24 mouse cellular contexts compared by ENCODE assay signal in genomic region chr8:112653994-112654393, GRCm38 (mm10).
DNase-seq lines count a peak whose midpoint lies in the region; ATAC-seq and TF ChIP-seq lines count a peak whose summit lies in the region.
"Had no signal": no experiment of that assay in that cellular context is flagged by ENCODE, and none has a peak within 500 bp of the region (broad histone marks: within the 10 kb centered on the region; RNA-seq: fewer than 3 reads in every experiment).

No protein-coding gene starts in this region.

- WGBS in cerebellum, adult 2 months, result 46% methylated on average over 3 of the region's 3 CpGs
- WGBS in forebrain, embryonic 13.5 days, result 34% methylated on average over 3 of the region's 3 CpGs
- 49% methylated on average over 3 of the region's 3 CpGs for WGBS in forebrain, embryonic 12.5 days
- WGBS in midbrain, postnatal 0 days, result 29% methylated on average over 3 of the region's 3 CpGs
- 37% methylated on average over 3 of the region's 3 CpGs for WGBS in midbrain, embryonic 13.5 days
- 17% methylated on average over 3 of the region's 3 CpGs for WGBS in forebrain, postnatal 0 days

- TF ChIP-seq POLR2A in cerebellum, adult 2 months (IDR thresholded peaks at IDR 0.05; ENCODE audit: borderline replicate concordance, insufficient read depth, low read length), result no peak

- no peak overlapping the region for H3K4me2 ChIP-seq in forebrain, embryonic 13.5 days
- H3K4me2 ChIP-seq in forebrain, embryonic 12.5 days, result no peak overlapping the region
- no peak overlapping the region for H3K4me2 ChIP-seq in midbrain, postnatal 0 days (ENCODE audit: low read depth, low read length, poor library complexity, severe bottlenecking)
- no peak overlapping the region for H3K4me2 ChIP-seq in midbrain, embryonic 13.5 days (replicated peaks)
- no peak overlapping the region for H3K4me2 ChIP-seq in forebrain, postnatal 0 days (ENCODE audit: low read depth)
- H3K4me2 ChIP-seq: embryonic facial prominence, embryonic 12.5 days; embryonic facial prominence, embryonic 15.5 days; heart, embryonic 13.5 days; hindbrain, embryonic 12.5 days; hindbrain, embryonic 15.5 days had no signal

- H3K9ac ChIP-seq in forebrain, embryonic 13.5 days, result no peak overlapping the region
- H3K9ac ChIP-seq in forebrain, embryonic 12.5 days, result no peak overlapping the region
- no peak overlapping the region for H3K9ac ChIP-seq in midbrain, postnatal 0 days (replicated peaks; ENCODE audit: low read length, poor library complexity, severe bottlenecking)
- H3K9ac ChIP-seq in midbrain, embryonic 13.5 days (replicated peaks), result no peak overlapping the region
- H3K9ac ChIP-seq in forebrain, postnatal 0 days, result no peak overlapping the region
- H3K9ac ChIP-seq: embryonic facial prominence, embryonic 12.5 days; embryonic facial prominence, embryonic 15.5 days; heart, embryonic 13.5 days; hindbrain, embryonic 12.5 days; hindbrain, embryonic 15.5 days had no signal

- no peaks in the 10 kb centered on the region for H3K9me3 ChIP-seq in forebrain, embryonic 13.5 days (replicated peaks)
- no peaks in the 10 kb centered on the region for H3K9me3 ChIP-seq in forebrain, embryonic 12.5 days
- no peaks in the 10 kb centered on the region for H3K9me3 ChIP-seq in midbrain, postnatal 0 days (ENCODE audit: low read length)
- H3K9me3 ChIP-seq in midbrain, embryonic 13.5 days, result no peaks in the 10 kb centered on the region
- H3K9me3 ChIP-seq in forebrain, postnatal 0 days (ENCODE audit: low read length), result no peaks in the 10 kb centered on the region
- H3K9me3 ChIP-seq: embryonic facial prominence, embryonic 12.5 days; embryonic facial prominence, embryonic 15.5 days; heart, embryonic 10.5 days; heart, embryonic 13.5 days; hindbrain, embryonic 12.5 days; hindbrain, embryonic 15.5 days had no signal

- ATAC-seq in forebrain, embryonic 13.5 days, result peak; percentile 19; the same call in 1 of the 2 replicates
- ATAC-seq in forebrain, embryonic 12.5 days (ENCODE audit: low FRiP score), result no peak
- no peak for ATAC-seq in midbrain, postnatal 0 days (ENCODE audit: low FRiP score)
- ATAC-seq in midbrain, embryonic 13.5 days, result no peak
- ATAC-seq in forebrain, postnatal 0 days, result 0 out of 2 replicates have a peak, but pooled peaks have one; percentile 14
- ATAC-seq: activated CD4-positive, CD25-positive, alpha-beta regulatory T cell, adult 4 months; inflammation-experienced regulatory T-cells, adult 6 months; intestine, embryonic 16.5 days had no signal

- no peaks in the 10 kb centered on the region for H3K27me3 ChIP-seq in cerebellum, adult 2 months (ENCODE audit: control insufficient read depth, insufficient read depth, low read length)
- H3K27me3 ChIP-seq in forebrain, embryonic 13.5 days, result no peaks in the 10 kb centered on the region
- no peaks in the 10 kb centered on the region for H3K27me3 ChIP-seq in forebrain, embryonic 12.5 days
- H3K27me3 ChIP-seq in midbrain, postnatal 0 days (ENCODE audit: insufficient read depth, low read length), result no peaks in the 10 kb centered on the region
- no peaks in the 10 kb centered on the region for H3K27me3 ChIP-seq in midbrain, embryonic 13.5 days
- H3K27me3 ChIP-seq in forebrain, postnatal 0 days (ENCODE audit: insufficient read depth, low read length), result no peaks in the 10 kb centered on the region
- H3K27me3 ChIP-seq: embryonic facial prominence, embryonic 12.5 days; embryonic facial prominence, embryonic 15.5 days; heart, embryonic 13.5 days; hindbrain, embryonic 12.5 days; hindbrain, embryonic 15.5 days had no signal

- peak overlapping the region; percentile 63; the same call in 1 of the 2 replicates for H3K27ac ChIP-seq in cerebellum, adult 2 months (ENCODE audit: insufficient read depth, low read length)
- H3K27ac ChIP-seq in forebrain, embryonic 13.5 days, result no peak overlapping the region
- no peak overlapping the region for H3K27ac ChIP-seq in forebrain, embryonic 12.5 days
- no peak overlapping the region for H3K27ac ChIP-seq in midbrain, postnatal 0 days (ENCODE audit: low read depth, low read length)
- no peak overlapping the region for H3K27ac ChIP-seq in midbrain, embryonic 13.5 days
- no peak overlapping the region for H3K27ac ChIP-seq in forebrain, postnatal 0 days (ENCODE audit: low read depth, low read length)
- H3K27ac ChIP-seq: embryonic facial prominence, embryonic 12.5 days; embryonic facial prominence, embryonic 15.5 days; heart, adult 2 months; heart, embryonic 10.5 days; heart, embryonic 13.5 days; hindbrain, embryonic 12.5 days; hindbrain, embryonic 15.5 days had no signal

- TF ChIP-seq CTCF in cerebellum, adult 2 months (IDR thresholded peaks at IDR 0.05; ENCODE audit: borderline replicate concordance, insufficient read depth, low read depth, low read length), result no peak
- no peak for TF ChIP-seq CTCF in midbrain, postnatal 0 days (IDR thresholded peaks at IDR 0.05)
- TF ChIP-seq CTCF in forebrain, postnatal 0 days (IDR thresholded peaks at IDR 0.05; ENCODE audit: low read depth), result no peak

- DNase-seq in cerebellum, adult 2 months, result peak in 1 of 2 experiments; percentile 33
- no peak for DNase-seq in cerebellum, postnatal 36 days
- DNase-seq in midbrain, postnatal 0 days (ENCODE audit: low spot score), result peak; percentile 40
- no peak for DNase-seq in forebrain, postnatal 0 days
- no peak for DNase-seq in yolk sac, embryonic 10.5 days (ENCODE audit: low spot score)
- DNase-seq: adrenal gland, adult 8-10 months; adrenal gland, postnatal 25 days; gastrocnemius, postnatal 10 days; gastrocnemius, postnatal 36 days; heart, adult 2 months; heart, postnatal 14 days; kidney, adult 18-20 months had no signal

- no peak overlapping the region for H3K4me3 ChIP-seq in cerebellum, adult 2 months (replicated peaks; ENCODE audit: insufficient read depth, low read depth, low read length)
- no peak overlapping the region for H3K4me3 ChIP-seq in forebrain, embryonic 13.5 days
- no peak overlapping the region for H3K4me3 ChIP-seq in forebrain, embryonic 12.5 days (replicated peaks)
- H3K4me3 ChIP-seq in midbrain, postnatal 0 days (ENCODE audit: low read depth, low read length), result no peak overlapping the region
- H3K4me3 ChIP-seq in midbrain, embryonic 13.5 days (replicated peaks), result no peak overlapping the region
- H3K4me3 ChIP-seq in forebrain, postnatal 0 days (ENCODE audit: low read depth, low read length), result no peak overlapping the region
- H3K4me3 ChIP-seq: embryonic facial prominence, embryonic 12.5 days; embryonic facial prominence, embryonic 15.5 days; heart, adult 2 months; heart, embryonic 10.5 days; heart, embryonic 13.5 days; hindbrain, embryonic 12.5 days; hindbrain, embryonic 15.5 days had no signal

- H3K36me3 ChIP-seq in forebrain, embryonic 13.5 days (ENCODE audit: poor library complexity, severe bottlenecking), result no peaks in the 10 kb centered on the region
- H3K36me3 ChIP-seq in forebrain, embryonic 12.5 days (replicated peaks), result no peaks in the 10 kb centered on the region
- no peaks in the 10 kb centered on the region for H3K36me3 ChIP-seq in midbrain, postnatal 0 days (ENCODE audit: insufficient read depth, low read length)
- H3K36me3 ChIP-seq in midbrain, embryonic 13.5 days, result no peaks in the 10 kb centered on the region
- H3K36me3 ChIP-seq in forebrain, postnatal 0 days (ENCODE audit: insufficient read depth), result no peaks in the 10 kb centered on the region
- H3K36me3 ChIP-seq: embryonic facial prominence, embryonic 12.5 days; embryonic facial prominence, embryonic 15.5 days; heart, embryonic 10.5 days; heart, embryonic 13.5 days; hindbrain, embryonic 12.5 days; hindbrain, embryonic 15.5 days had no signal

- H3K4me1 ChIP-seq in cerebellum, adult 2 months (ENCODE audit: control insufficient read depth, insufficient read depth, low read length), result peaks cover 22% of the 10 kb centered on the region; the same call in 1 of the 2 replicates
- H3K4me1 ChIP-seq in forebrain, embryonic 13.5 days, result 0 out of 2 replicates have a peak, but pooled peaks cover 5% of the 10 kb centered on the region
- H3K4me1 ChIP-seq in forebrain, embryonic 12.5 days, result no peaks in the 10 kb centered on the region
- H3K4me1 ChIP-seq in midbrain, postnatal 0 days (ENCODE audit: insufficient read depth, low read length), result no peaks in the 10 kb centered on the region
- no peaks in the 10 kb centered on the region for H3K4me1 ChIP-seq in midbrain, embryonic 13.5 days (replicated peaks)
- no peaks in the 10 kb centered on the region for H3K4me1 ChIP-seq in forebrain, postnatal 0 days (ENCODE audit: insufficient read depth)
- H3K4me1 ChIP-seq: embryonic facial prominence, embryonic 12.5 days; embryonic facial prominence, embryonic 15.5 days; heart, embryonic 10.5 days; heart, embryonic 13.5 days; hindbrain, embryonic 12.5 days; hindbrain, embryonic 15.5 days had no signal

Comparison
In these comparisons a context has a peak if more than half of its experiments do, and no peak if none do; other contexts are left out.
1. ATAC-seq: peak in forebrain, embryonic 13.5 days (single experiment) and forebrain, postnatal 0 days (single experiment); none in forebrain, embryonic 12.5 days (single experiment), midbrain, postnatal 0 days (single experiment) and midbrain, embryonic 13.5 days (single experiment).